Mouse (Mus musculus) megakaryocyte, embryonic 14.5 days (primary cell): ENCODE results near the gene Zfhx3. TPM values are rescaled to one million over a fixed set of nuclear protein-coding genes. Genes with fewer than 3 reads are reported as not detected.

Experiments
- H3K27me3 ChIP-seq: replicated peaks from 2 replicates; pipeline ENCODE3; 2012; ENCODE audit warnings: inconsistent platforms
- H3K36me3 ChIP-seq: replicated peaks from 2 replicates; pipeline ENCODE3; 2012; ENCODE audit warnings: low read length, inconsistent platforms, mixed read lengths
- H3K4me1 ChIP-seq: 2 replicates; pipeline ENCODE4 v1.6.1; 2012; ENCODE audit warnings: inconsistent platforms
- H3K4me3 ChIP-seq: replicated peaks from 2 replicates; pipeline ENCODE3; 2012; ENCODE audit warnings: moderate library complexity, mild to moderate bottlenecking, inconsistent platforms
- H3K9me3 ChIP-seq: 2 replicates; pipeline ENCODE4 v1.6.1; 2012; ENCODE audit warnings: inconsistent platforms
- FLI1 ChIP-seq: IDR thresholded peaks from 2 replicates; pipeline ENCODE4 v1.6.1; 2012; ENCODE audit warnings: low read length, inconsistent platforms, mixed read lengths
- GATA1 ChIP-seq: IDR thresholded peaks from 3 replicates; pipeline ENCODE4 v1.6.1; 2012; ENCODE audit warnings: mixed read lengths, low read length, inconsistent platforms, borderline replicate concordance
- polyA plus RNA-seq: library from polyadenylated mRNA; stranded (reverse); fragments of >175 nt; gene quantifications from 2 replicates; pipeline ENCODE4 v1.2.3, GENCODE M21; 2012; ENCODE audit warnings: low replicate concordance; ENCODE audit not compliant: insufficient read depth

Gene Zfhx3
- polyA plus RNA-seq, 1 experiment = 1.1 TPM

DNA sequence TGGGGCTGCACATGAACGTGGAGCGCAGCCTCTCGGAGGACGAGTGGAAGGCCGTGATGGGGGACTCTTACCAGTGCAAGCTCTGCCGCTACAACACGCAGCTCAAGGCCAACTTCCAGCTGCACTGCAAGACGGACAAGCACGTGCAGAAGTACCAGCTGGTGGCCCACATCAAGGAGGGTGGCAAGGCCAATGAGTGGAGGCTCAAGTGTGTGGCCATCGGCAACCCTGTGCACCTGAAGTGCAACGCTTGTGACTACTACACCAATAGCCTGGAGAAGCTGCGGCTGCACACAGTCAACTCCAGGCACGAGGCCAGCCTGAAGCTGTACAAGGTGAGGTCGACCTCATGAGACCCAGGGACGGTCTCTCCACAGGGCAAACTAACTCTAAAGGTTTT, 857.9 kb downstream of the Zfhx3 start:
- H3K9me3 ChIP-seq = peaks cover 7% of the 10 kb centered on the region; the same call in 1 of the 2 replicates
- H3K27me3 ChIP-seq = peaks cover 8% of the 10 kb centered on the region
- H3K4me1 ChIP-seq = no peaks in the 10 kb centered on the region; the same call in 1 of the 2 replicates
- TF ChIP-seq FLI1 = no peak
- TF ChIP-seq GATA1 = no peak
- H3K36me3 ChIP-seq = peaks cover 7% of the 10 kb centered on the region
- peak overlapping the region; percentile 25 for H3K4me3 ChIP-seq

DNA sequence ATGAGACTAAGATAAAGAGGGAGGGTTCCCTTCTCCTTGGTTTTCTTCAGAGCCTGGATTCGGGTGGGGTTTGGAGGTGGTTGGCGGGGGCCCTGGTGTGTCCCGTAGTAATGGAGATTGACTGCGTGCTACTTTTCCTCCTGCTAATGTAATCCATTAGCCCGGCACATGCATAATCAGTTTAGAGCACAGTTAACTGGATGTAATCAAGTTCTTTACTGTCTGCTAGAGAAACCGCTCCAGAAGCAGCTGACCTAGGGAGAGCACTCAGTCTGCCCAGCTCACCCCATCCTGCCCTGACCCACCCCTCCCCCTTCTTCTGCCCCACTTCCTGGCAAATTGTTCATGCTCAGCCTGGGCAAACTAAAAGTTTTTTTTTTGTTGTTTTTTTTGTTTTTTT, 860.6 kb downstream of the Zfhx3 start:
- no peaks in the 10 kb centered on the region; the same call in 1 of the 2 replicates for H3K4me1 ChIP-seq
- TF ChIP-seq GATA1 (no peak), FLI1 (no peak)
- no peak overlapping the region for H3K4me3 ChIP-seq
- H3K9me3 ChIP-seq = no peaks in the 10 kb centered on the region
- peaks cover 10% of the 10 kb centered on the region for H3K27me3 ChIP-seq
- H3K36me3 ChIP-seq = peaks cover 7% of the 10 kb centered on the region

DNA sequence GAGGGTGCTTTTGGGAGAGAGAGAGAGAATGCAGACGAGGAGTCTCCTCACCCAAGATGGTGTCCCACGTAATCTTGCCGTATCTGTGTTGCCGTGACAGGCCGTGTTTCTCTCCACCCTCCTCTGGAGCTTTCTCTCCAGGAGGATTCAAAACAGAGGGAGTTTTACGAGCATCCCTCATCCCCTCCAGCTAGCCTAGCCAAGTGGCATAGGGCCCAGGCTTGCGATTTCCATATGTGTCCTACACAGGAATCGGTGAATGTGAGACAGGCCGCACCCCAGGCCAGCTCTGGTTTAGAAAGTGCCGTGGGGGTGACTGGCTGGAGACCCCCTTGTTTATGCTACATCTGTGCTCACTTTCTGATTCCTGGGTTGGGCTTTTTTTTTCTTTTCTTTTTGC, 869.2 kb downstream of the Zfhx3 start:
- H3K4me3 ChIP-seq = no peak overlapping the region

DNA sequence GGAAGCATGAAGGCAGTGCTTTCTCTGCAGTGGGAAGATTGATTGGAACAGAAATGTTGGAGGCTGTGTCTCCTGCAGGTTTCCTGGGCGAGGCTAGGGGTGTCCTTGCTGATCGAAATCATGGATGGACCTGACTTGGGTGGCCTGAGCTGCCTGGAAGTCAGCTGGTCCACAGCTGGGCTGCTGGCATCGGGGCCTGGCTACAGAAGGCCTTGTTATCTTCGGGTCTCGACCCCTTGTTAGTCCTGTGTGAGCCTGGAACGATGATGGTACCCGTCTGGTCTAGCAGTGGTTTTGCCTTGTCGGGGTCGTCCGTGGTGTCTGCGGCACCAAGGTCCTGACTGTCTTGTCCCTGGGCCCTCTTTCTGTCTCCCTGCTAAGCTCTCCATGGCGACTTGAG, 870.9 kb downstream of the Zfhx3 start:
- H3K4me1 ChIP-seq = no peaks in the 10 kb centered on the region
- no peak overlapping the region for H3K4me3 ChIP-seq
- H3K9me3 ChIP-seq = no peaks in the 10 kb centered on the region
- H3K36me3 ChIP-seq = no peaks in the 10 kb centered on the region
- H3K27me3 ChIP-seq = peaks cover 5% of the 10 kb centered on the region
- TF ChIP-seq GATA1 (no peak), FLI1 (no peak)

More for the DNA sequence above, 869.2 kb downstream of the Zfhx3 start:
- Histone ChIP-seq H3K36me3 (no peaks in the 10 kb centered on the region), H3K4me1 (no peaks in the 10 kb centered on the region), H3K9me3 (no peaks in the 10 kb centered on the region), H3K27me3 (peaks cover 6% of the 10 kb centered on the region)
- TF ChIP-seq FLI1 (no peak), GATA1 (no peak)

DNA sequence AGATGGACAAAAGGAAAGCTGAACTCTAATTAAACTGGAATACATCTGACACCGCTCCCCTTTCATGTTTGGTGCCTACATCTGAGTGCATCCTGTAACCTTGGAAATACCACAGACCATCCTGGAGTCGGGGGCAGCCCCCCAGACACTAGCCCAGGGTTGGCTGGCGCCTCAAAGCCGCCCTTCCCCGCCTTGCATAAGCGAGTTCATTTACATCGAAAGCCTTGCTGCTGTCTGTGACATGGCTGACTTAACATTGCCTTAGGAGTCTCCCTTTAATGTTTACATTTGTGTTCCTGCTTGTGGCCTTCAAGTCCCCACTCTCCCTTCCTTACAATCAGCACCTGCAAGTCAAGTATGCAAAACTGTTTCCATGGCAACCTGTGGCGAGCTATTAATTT, 876.8 kb downstream of the Zfhx3 start:
- Histone ChIP-seq H3K4me3 (no peak overlapping the region), H3K4me1 (peaks cover 21% of the 10 kb centered on the region), H3K36me3 (no peaks in the 10 kb centered on the region), H3K27me3 (peaks cover 3% of the 10 kb centered on the region), H3K9me3 (peaks cover 4% of the 10 kb centered on the region)
- no peak for TF ChIP-seq GATA1
- no peak for TF ChIP-seq FLI1

DNA sequence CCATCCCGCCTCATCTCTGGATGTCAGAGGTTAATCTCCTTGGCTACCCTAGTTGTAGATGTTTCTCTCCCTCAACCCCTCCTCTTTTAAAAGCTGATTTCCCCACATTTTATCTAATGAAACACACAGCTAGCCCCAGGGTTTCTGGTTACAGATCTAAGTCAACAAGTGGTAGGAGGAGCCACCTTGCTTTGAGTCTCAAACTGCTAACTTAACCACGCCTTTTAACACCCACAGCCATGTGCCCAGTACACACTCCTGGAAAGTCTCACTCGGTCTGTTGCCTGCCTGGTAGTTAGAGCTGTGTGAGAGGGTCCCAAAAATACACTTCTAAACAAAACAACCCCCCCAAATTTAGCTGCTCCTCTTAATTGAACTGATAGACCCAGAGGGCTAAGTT, 877.4 kb downstream of the Zfhx3 start:
- TF ChIP-seq GATA1 (no peak), FLI1 (no peak)
- Histone ChIP-seq H3K4me3 (no peak overlapping the region), H3K4me1 (peaks cover 21% of the 10 kb centered on the region), H3K27me3 (peaks cover 3% of the 10 kb centered on the region), H3K9me3 (peaks cover 7% of the 10 kb centered on the region), H3K36me3 (no peaks in the 10 kb centered on the region)

DNA sequence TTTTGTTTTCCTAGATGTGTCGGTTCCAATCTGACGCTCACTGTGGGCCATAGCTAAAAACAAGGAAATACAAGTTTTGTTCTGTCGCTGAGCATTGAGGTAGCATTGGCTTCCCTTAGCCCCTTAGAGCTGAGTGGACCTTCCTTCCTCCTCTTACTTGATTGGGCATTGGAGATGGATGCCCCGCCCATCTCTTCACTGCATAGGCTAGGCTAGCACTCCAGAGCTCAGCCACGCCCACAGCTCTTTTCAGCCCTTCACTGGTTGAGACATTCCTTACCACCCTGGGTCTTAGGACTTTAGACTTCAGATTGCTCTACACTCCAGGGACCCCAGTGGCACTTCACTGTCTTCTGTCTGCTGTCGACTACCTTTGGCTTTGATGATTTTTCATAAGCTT, 878.2 kb downstream of the Zfhx3 start:
- H3K27me3 ChIP-seq = peaks cover 3% of the 10 kb centered on the region
- TF ChIP-seq GATA1 = no peak
- TF ChIP-seq FLI1 = no peak
- H3K9me3 ChIP-seq = peaks cover 10% of the 10 kb centered on the region
- H3K36me3 ChIP-seq = no peaks in the 10 kb centered on the region
- H3K4me3 ChIP-seq = no peak overlapping the region
- peaks cover 21% of the 10 kb centered on the region for H3K4me1 ChIP-seq

DNA sequence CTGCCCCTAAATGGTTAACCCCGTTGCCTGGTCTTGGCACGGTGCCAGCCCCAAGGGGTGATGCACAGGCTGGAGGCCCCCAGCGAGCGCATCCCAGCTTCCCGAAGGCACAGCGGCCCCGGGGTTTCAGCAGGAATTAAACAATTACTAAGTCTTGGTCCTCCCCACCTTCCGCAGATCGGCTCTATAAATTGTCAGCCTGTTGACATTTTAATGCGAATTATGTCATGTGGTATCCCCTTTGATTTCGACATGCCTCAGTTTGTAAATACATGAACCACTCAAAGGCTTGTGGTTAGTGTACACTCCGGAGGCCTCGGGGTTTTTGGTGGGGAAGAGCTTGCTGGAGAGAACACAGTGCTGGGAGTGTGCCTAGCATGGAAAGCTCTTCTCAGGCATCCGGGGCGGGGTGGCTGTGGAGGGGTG, 880.4 kb downstream of the Zfhx3 start:
- Histone ChIP-seq H3K27me3 (peaks cover 10% of the 10 kb centered on the region), H3K4me3 (no peak overlapping the region), H3K9me3 (peaks cover 10% of the 10 kb centered on the region), H3K4me1 (peaks cover 21% of the 10 kb centered on the region), H3K36me3 (no peaks in the 10 kb centered on the region)
- TF ChIP-seq GATA1 = no peak
- TF ChIP-seq FLI1 = no peak

DNA sequence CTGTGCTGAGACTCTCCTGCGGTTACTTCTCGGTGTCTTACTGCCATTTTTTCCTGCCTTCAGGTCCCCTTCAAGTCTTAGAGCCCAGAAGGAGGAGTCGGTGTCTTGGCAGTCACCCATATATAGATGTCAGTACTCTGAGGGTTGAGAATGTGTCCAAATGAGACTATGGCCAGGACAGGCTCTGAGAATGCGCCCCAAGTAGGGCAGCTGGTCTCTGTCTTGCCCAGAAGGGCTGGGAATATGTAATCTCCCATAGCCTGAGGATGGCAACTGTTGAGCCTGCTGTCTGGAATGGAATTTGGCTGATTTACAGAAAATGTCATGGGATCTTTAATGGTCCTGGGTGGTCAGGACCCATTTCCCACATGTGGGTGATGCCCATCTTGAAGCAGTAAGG, 881.6 kb downstream of the Zfhx3 start:
- H3K27me3 ChIP-seq = peaks cover 14% of the 10 kb centered on the region
- peaks cover 10% of the 10 kb centered on the region for H3K9me3 ChIP-seq
- no peaks in the 10 kb centered on the region for H3K36me3 ChIP-seq
- no peak overlapping the region for H3K4me3 ChIP-seq
- peaks cover 21% of the 10 kb centered on the region for H3K4me1 ChIP-seq
- TF ChIP-seq FLI1 (no peak), GATA1 (no peak)

DNA sequence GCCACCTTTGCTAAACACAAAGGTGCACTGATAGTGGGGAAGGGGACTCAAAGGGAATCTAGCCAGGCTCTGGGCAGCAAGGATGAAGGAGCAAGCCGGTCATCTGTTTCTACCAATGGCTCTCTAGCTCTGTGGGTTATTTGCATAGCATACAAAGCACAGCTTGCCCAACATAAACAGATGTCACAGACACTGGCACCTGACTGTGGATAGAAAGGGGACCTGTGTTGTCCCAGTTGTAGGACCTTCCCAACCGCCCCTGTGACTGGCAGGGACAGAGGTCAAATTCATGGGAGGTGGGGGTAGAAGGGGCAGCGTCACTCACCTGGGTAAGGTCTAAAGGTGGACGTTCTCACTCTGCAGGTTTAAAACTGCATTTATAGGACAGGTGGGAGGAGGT, 884.0 kb downstream of the Zfhx3 start:
- H3K4me3 ChIP-seq = no peak overlapping the region
- TF ChIP-seq GATA1 = no peak
- no peak for TF ChIP-seq FLI1
- H3K27me3 ChIP-seq = peaks cover 14% of the 10 kb centered on the region
- peaks cover 10% of the 10 kb centered on the region for H3K9me3 ChIP-seq
- H3K36me3 ChIP-seq = no peaks in the 10 kb centered on the region
- H3K4me1 ChIP-seq = peaks cover 3% of the 10 kb centered on the region

DNA sequence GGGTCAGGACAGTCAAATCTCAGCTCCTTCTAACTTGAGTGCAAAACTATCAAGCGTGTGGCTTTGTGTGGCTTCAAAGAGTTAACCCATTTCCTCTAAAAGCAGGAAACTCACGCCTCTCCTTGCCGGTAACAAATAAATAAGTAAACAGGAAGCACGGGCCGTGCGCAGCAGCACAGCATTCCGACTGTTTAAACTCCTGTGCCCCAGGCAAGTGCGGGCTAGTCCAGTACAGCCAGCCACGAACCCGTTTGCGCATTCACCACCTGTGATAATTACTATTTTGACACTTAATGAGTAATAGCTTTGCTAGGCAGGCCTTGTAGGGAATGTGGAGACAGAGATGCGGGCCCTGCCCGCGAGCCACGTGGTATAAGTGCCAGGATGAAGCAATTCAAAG, 885.0 kb downstream of the Zfhx3 start:
- Histone ChIP-seq H3K27me3 (peaks cover 13% of the 10 kb centered on the region), H3K4me1 (no peaks in the 10 kb centered on the region), H3K36me3 (no peaks in the 10 kb centered on the region), H3K9me3 (peaks cover 10% of the 10 kb centered on the region), H3K4me3 (no peak overlapping the region)
- TF ChIP-seq FLI1 (no peak), GATA1 (no peak)
